In the genomic region with DNA sequence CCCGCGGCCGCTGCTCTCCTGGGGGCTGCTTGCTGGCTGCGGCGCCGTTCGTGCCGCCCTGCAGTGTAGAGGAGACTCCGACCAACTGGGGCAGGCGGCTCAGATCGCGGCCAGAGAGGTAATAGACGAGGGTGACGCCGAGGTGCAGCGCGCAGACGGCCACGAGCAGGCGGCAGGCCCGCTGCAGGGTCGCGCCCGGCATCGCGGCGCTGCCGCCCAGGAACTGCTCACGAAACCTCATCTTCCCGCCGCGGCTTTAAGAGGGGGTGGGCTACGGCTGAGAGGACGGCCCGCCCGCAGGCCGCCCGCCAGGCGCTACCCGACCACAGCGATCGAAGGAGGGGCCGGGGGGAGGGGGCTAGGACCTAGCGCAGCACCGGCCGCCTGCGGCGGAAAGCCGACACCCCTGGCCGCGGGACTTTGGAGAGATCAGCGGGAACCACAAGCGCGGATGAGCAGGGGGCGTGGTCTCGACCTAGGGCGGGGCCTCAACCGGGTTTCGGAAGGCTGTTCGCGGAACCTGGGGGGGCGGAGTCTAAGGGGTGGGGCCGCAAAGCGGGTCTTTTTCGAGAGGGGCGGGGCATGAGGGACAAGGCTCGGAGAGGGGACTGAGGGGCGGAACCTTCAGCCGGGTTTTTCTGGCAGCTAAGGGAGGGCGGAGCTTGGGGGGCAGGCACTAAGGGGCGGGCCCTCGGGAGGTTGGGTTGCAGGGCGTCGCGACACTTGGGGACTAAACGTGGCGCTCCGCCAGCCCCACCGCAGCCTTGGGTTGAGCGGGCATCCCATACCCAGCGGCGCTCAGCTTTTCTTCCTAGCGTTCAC, we compare ENCODE assay signal across 8 mouse cellular contexts. TPM values are rescaled to one million over a fixed set of nuclear protein-coding genes. Genes with fewer than 3 reads are reported as not detected.
DNase-seq lines count a peak whose midpoint lies in the region; ATAC-seq lines count a peak whose summit lies in the region.

Gene B4galt1 (minus strand): TSS at position 441 of the 822 bp plus-strand sequence.

- no peaks in the 10 kb centered on the region for H3K36me3 ChIP-seq in hindbrain, embryonic 16.5 days (ENCODE audit: control insufficient read depth, insufficient read depth, low read length)
- no peaks in the 10 kb centered on the region for H3K36me3 ChIP-seq in macrophage (ENCODE audit: inconsistent target)

- WGBS in hindbrain, embryonic 16.5 days, result under 1% methylated on average over 76 of the region's 83 CpGs
- WGBS in macrophage (ENCODE audit: missing documents), result under 1% methylated on average over 75 of the region's 83 CpGs

- H3K9me3 ChIP-seq in hindbrain, embryonic 16.5 days (ENCODE audit: control insufficient read depth, low read length), result no peaks in the 10 kb centered on the region

- no peaks in the 10 kb centered on the region for H3K27me3 ChIP-seq in hindbrain, embryonic 16.5 days (replicated peaks; ENCODE audit: control insufficient read depth, insufficient read depth, low read length)

- H3K4me2 ChIP-seq in hindbrain, embryonic 16.5 days (ENCODE audit: low read length), result peak within 1 kb of the TSS; percentile 82

- H3K4me1 ChIP-seq in hindbrain, embryonic 16.5 days (ENCODE audit: control insufficient read depth, insufficient read depth, low read depth, low read length), result peaks cover 28% of the 10 kb centered on the region

- peak; percentile 98 for DNase-seq in T-cell, adult 2 months (ENCODE audit: low spot score)
- DNase-seq in cerebellum, postnatal 36 days, result peak; percentile 82 to 88
- DNase-seq in gastrocnemius, adult 18-20 months (ENCODE audit: low spot score), result peak; percentile 99
- DNase-seq in left cerebral cortex, adult 18-20 months (ENCODE audit: low spot score in 2 of 2), result peak; percentile 90 to 93
- DNase-seq in right cerebral cortex, adult 18-20 months, result peak; percentile 94
- DNase-seq in urinary bladder, postnatal 10 days (ENCODE audit: low spot score), result peak; percentile 98

- H3K9ac ChIP-seq in hindbrain, embryonic 16.5 days (ENCODE audit: low read depth, low read length), result peak within 1 kb of the TSS; percentile 92

- H3K27ac ChIP-seq in hindbrain, embryonic 16.5 days (ENCODE audit: low read depth, low read length), result peak within 1 kb of the TSS; percentile 83
- peak within 1 kb of the TSS; percentile 88 for H3K27ac ChIP-seq in macrophage

- peaks cover 45% of the 10 kb centered on the region for H3K79me2 ChIP-seq in macrophage (ENCODE audit: inconsistent target)

- peak within 1 kb of the TSS; percentile 88 for H3K4me3 ChIP-seq in hindbrain, embryonic 16.5 days (ENCODE audit: low read length)
- peak within 1 kb of the TSS; percentile 93 for H3K4me3 ChIP-seq in macrophage (ENCODE audit: inconsistent target)

- ATAC-seq in hindbrain, embryonic 16.5 days, result peak; percentile 95

RNA-seq across cellular contexts. Expression of gene B4galt1, which starts in this region (rescaled TPM):
- 10 to 100 TPM; 23.0 to 25.4 TPM for total RNA-seq in gastrocnemius, adult 18-20 months (2021)
- polyA plus RNA-seq in hindbrain, embryonic 16.5 days (2015; fragmentation: Nextera tagmentation; extraction: Ambion mirVana), result 6.6 and 9.3 TPM in 2 replicates
- total RNA-seq in left cerebral cortex, adult 18-20 months (2021), result 1 to 10 TPM; 4.7 to 5.4 TPM
- 10 to 100 TPM; 21.8 to 67.0 (median 38.1) TPM for total RNA-seq in macrophage (2018; cell fraction: chromatin; rRNA removed)
- 100 to 1,000 TPM in 10 of 26 experiments, 10 to 100 TPM in 16; 68.0 to 139 (median 95.9) TPM for total RNA-seq in macrophage (2018; cell fraction: cytosol; rRNA removed)
- 100 to 1,000 TPM in 19 of 26 experiments, 10 to 100 TPM in 7; 52.3 to 227 (median 128) TPM for total RNA-seq in macrophage (2018; cell fraction: nucleus; rRNA removed)
- polyA plus RNA-seq in macrophage (2018), result 54.5 to 89.1 TPM (median 55.9 TPM) in 3 replicates

Comparison
In these comparisons a context has a peak if more than half of its experiments do, and no peak if none do; other contexts are left out.
1. Peak in every context shown above with its lines: DNase-seq, ATAC-seq, H3K4me3 ChIP-seq and H3K27ac ChIP-seq.